21 mouse cellular contexts compared by ENCODE assay signal in genomic region chr16:19975432-19975831, GRCm38 (mm10). TPM values are rescaled to one million over a fixed set of nuclear protein-coding genes. Genes with fewer than 3 reads are reported as not detected.
A peak's percentile ranks its signal among the peaks of the same experiment; 100 is the strongest.
DNase-seq lines count a peak whose midpoint lies in the region; ATAC-seq lines count a peak whose summit lies in the region.
"Had no signal": no experiment of that assay in that cellular context is flagged by ENCODE, and none has a peak within 500 bp of the region (broad histone marks: within the 10 kb centered on the region; RNA-seq: fewer than 3 reads in every experiment).

No protein-coding gene starts in this region.

- DNase-seq in spleen, postnatal 36 days (ENCODE audit: low spot score in 2 of 2): peak; percentile 37 to 41
- DNase-seq in spleen, adult 18-20 months: no peak
- no peak for DNase-seq in kidney, adult 9 months
- DNase-seq in MN1 (ENCODE audit: low spot score): no peak
- DNase-seq in gastrocnemius, postnatal 14 days: no peak
- DNase-seq: adrenal gland, postnatal 25 days; cerebellum, adult 8-10 months; cerebellum, postnatal 36 days; gastrocnemius, adult 2 months; heart, adult 18-20 months; heart, postnatal 14 days; kidney, adult 18-20 months; lung, adult 2 months; lung, postnatal 14 days; midbrain, embryonic 14.5 days had no signal

- peak; percentile 67 for ATAC-seq in activated CD4-positive, CD25-positive, alpha-beta regulatory T cell, adult 4 months
- ATAC-seq: forebrain, embryonic 14.5 days; Patski had no signal

- peaks cover 99% of the 10 kb centered on the region for H3K36me3 ChIP-seq in megakaryocyte, embryonic 14.5 days (replicated peaks; ENCODE audit: low read length)
- H3K36me3 ChIP-seq: neural tube, embryonic 12.5 days had no signal

- intact Hi-C loops in gastrocnemius, postnatal 14 days (cut with DNase I; ENCODE audit: low total_unique reads): no loop called here

- no peaks in the 10 kb centered on the region for H3K27me3 ChIP-seq in megakaryocyte, embryonic 14.5 days (replicated peaks)
- H3K27me3 ChIP-seq: heart, embryonic 13.5 days; neural tube, embryonic 12.5 days; Patski had no signal

- H3K9me3 ChIP-seq in megakaryocyte, embryonic 14.5 days: 0 out of 2 replicates have a peak, but pooled peaks cover 4% of the 10 kb centered on the region
- H3K9me3 ChIP-seq: neural tube, embryonic 12.5 days had no signal

- peaks cover 97% of the 10 kb centered on the region for H3K4me1 ChIP-seq in megakaryocyte, embryonic 14.5 days
- H3K4me1 ChIP-seq: neural tube, embryonic 12.5 days had no signal

- H3K4me3 ChIP-seq in megakaryocyte, embryonic 14.5 days (replicated peaks): peak overlapping the region; percentile 83
- H3K4me3 ChIP-seq: gastrocnemius, adult 2 months; heart, embryonic 13.5 days; neural tube, embryonic 12.5 days had no signal

RNA-seq across cellular contexts. Expression of gene Klhl6, which starts 7.4 kb away (rescaled TPM):
- polyA plus RNA-seq in activated CD4-positive, CD25-positive, alpha-beta regulatory T cell, adult 4 months (2017; shearing (Covaris generic)): 100 to 1,000 TPM; 231 to 315 TPM
- 1.6 and 16.0 TPM in 2 replicates for polyA plus RNA-seq in megakaryocyte, embryonic 14.5 days (2012; ENCODE audit: insufficient read depth, low replicate concordance)
- 1 to 10 TPM; 1.6 to 2.4 TPM for total RNA-seq in gastrocnemius, postnatal 14 days (2021)

Comparison
In these comparisons a context has a peak if more than half of its experiments do, and no peak if none do; other contexts are left out.
1. DNase-seq: peak in spleen, postnatal 36 days (2 of 2); none in spleen, adult 18-20 months (0 of 2), kidney, adult 9 months (single experiment), MN1 (single experiment) and gastrocnemius, postnatal 14 days (single experiment).
2. RNA of gene Klhl6, which starts 7.4 kb away (polyA plus RNA-seq): 231 to 315 TPM in activated CD4-positive, CD25-positive, alpha-beta regulatory T cell, adult 4 months; 1.6 to 16.0 TPM in megakaryocyte, embryonic 14.5 days; every median in the first group is over 10 times any median in the second.